ENCODE assay signal across 35 mouse cellular contexts in genomic region chr10:108655074-108655473, GRCm38 (mm10). TPM values are rescaled to one million over a fixed set of nuclear protein-coding genes. Genes with fewer than 3 reads are reported as not detected.
DNase-seq lines count a peak whose midpoint lies in the region; ATAC-seq and TF ChIP-seq lines count a peak whose summit lies in the region.
"Had no signal": no experiment of that assay in that cellular context is flagged by ENCODE, and none has a peak within 500 bp of the region (broad histone marks: within the 10 kb centered on the region; RNA-seq: fewer than 3 reads in every experiment).

No protein-coding gene starts in this region.

- no peak for TF ChIP-seq POLR2A in cortical plate, adult 2 months (IDR thresholded peaks at IDR 0.05; ENCODE audit: extremely low read depth, insufficient read depth, low read length)

- 92% methylated on average over 11 of the region's 11 CpGs for WGBS in hindbrain, embryonic 16.5 days

- no peaks in the 10 kb centered on the region for H3K36me3 ChIP-seq in hindbrain, embryonic 16.5 days (ENCODE audit: control insufficient read depth, insufficient read depth, low read length)
- H3K36me3 ChIP-seq: forebrain, embryonic 12.5 days; heart, embryonic 13.5 days; limb, embryonic 12.5 days; liver, embryonic 15.5 days; neural tube, embryonic 15.5 days had no signal

- H3K9ac ChIP-seq in hindbrain, embryonic 16.5 days (ENCODE audit: low read depth, low read length): no peak overlapping the region
- H3K9ac ChIP-seq: forebrain, embryonic 12.5 days; forebrain, postnatal 0 days; heart, embryonic 13.5 days; hindbrain, embryonic 14.5 days; limb, embryonic 12.5 days; liver, embryonic 15.5 days; lung, embryonic 14.5 days; neural tube, embryonic 15.5 days had no signal

- peak overlapping the region; percentile 73; the same call in 1 of the 2 replicates for H3K27ac ChIP-seq in cortical plate, adult 2 months (ENCODE audit: insufficient read depth, low read length)
- H3K27ac ChIP-seq in hindbrain, embryonic 16.5 days (ENCODE audit: low read depth, low read length): no peak overlapping the region
- H3K27ac ChIP-seq: forebrain, embryonic 12.5 days; heart, embryonic 13.5 days; hindbrain, embryonic 14.5 days; limb, embryonic 12.5 days; liver, embryonic 15.5 days; neural tube, embryonic 15.5 days had no signal

- TF ChIP-seq CTCF in cortical plate, adult 2 months (IDR thresholded peaks at IDR 0.05; ENCODE audit: extremely low read depth, insufficient read depth, low read length): no peak

- ATAC-seq in cerebellum, adult (ENCODE audit: insufficient number of reproducible peaks, low FRiP score, low TSS enrichment): peak; percentile 42; the same call in 1 of the 2 replicates
- no peak for ATAC-seq in hindbrain, embryonic 16.5 days
- ATAC-seq: forebrain, postnatal 0 days; inflammation-experienced regulatory T-cells, adult 6 months had no signal

- no peak overlapping the region for H3K4me2 ChIP-seq in hindbrain, embryonic 16.5 days (ENCODE audit: low read length)
- H3K4me2 ChIP-seq: forebrain, embryonic 12.5 days; heart, embryonic 13.5 days; hindbrain, embryonic 14.5 days; limb, embryonic 12.5 days; liver, embryonic 15.5 days; lung, embryonic 14.5 days; neural tube, embryonic 15.5 days had no signal

- no peak overlapping the region for H3K4me3 ChIP-seq in cortical plate, adult 2 months (ENCODE audit: insufficient read depth, low read length)
- H3K4me3 ChIP-seq in hindbrain, embryonic 16.5 days (ENCODE audit: low read length): no peak overlapping the region
- H3K4me3 ChIP-seq: erythroblast, embryonic 14.5 days; forebrain, embryonic 12.5 days; heart, embryonic 13.5 days; limb, embryonic 12.5 days; liver, embryonic 15.5 days; neural tube, embryonic 15.5 days had no signal

- no peaks in the 10 kb centered on the region for H3K9me3 ChIP-seq in hindbrain, embryonic 16.5 days (ENCODE audit: control insufficient read depth, low read length)
- H3K9me3 ChIP-seq: forebrain, embryonic 12.5 days; heart, embryonic 13.5 days; limb, embryonic 12.5 days; liver, embryonic 15.5 days; neural tube, embryonic 15.5 days had no signal

- no peak for DNase-seq in cerebellum, postnatal 4 days (ENCODE audit: low spot score in 2 of 2)
- peak; percentile 57 for DNase-seq in cerebellum, adult 11-12 months
- peak; percentile 63 for DNase-seq in cerebellum, adult 9-11 months
- DNase-seq in heart, adult 9 months (ENCODE audit: low spot score in 2 of 2): no peak
- DNase-seq: adrenal gland, adult 8-10 months; forebrain, postnatal 0 days; gastrocnemius, postnatal 10 days; heart, adult 11 months; heart, postnatal 10 days; kidney, adult 11 months; kidney, postnatal 25 days; lung, embryonic 14.5 days; lung, postnatal 14 days; midbrain, embryonic 14.5 days; right cerebral cortex, postnatal 25 days; spleen, adult 18-20 months; thymus, postnatal 14 days had no signal

- peaks cover 2% of the 10 kb centered on the region; the same call in 1 of the 2 replicates for H3K4me1 ChIP-seq in cortical plate, adult 2 months (ENCODE audit: control insufficient read depth, insufficient read depth, low read length)
- H3K4me1 ChIP-seq in hindbrain, embryonic 16.5 days (ENCODE audit: control insufficient read depth, insufficient read depth, low read depth, low read length): no peaks in the 10 kb centered on the region
- H3K4me1 ChIP-seq: forebrain, embryonic 12.5 days; limb, embryonic 12.5 days; liver, embryonic 15.5 days; neural tube, embryonic 15.5 days had no signal

- no peaks in the 10 kb centered on the region for H3K27me3 ChIP-seq in hindbrain, embryonic 16.5 days (replicated peaks; ENCODE audit: control insufficient read depth, insufficient read depth, low read length)
- H3K27me3 ChIP-seq: CH12.LX; forebrain, embryonic 12.5 days; heart, embryonic 13.5 days; limb, embryonic 12.5 days; liver, embryonic 15.5 days; neural tube, embryonic 15.5 days had no signal

RNA-seq across cellular contexts. Expression of gene Gm5136, which starts 44.9 kb away (rescaled TPM):
- 1.6 and 2.2 TPM in 2 replicates for polyA plus RNA-seq in cortical plate, adult 2 months (2012; rRNA removed)
- 0.19 and 0.29 TPM in 2 replicates for polyA plus RNA-seq in hindbrain, embryonic 16.5 days (2015; fragmentation: Nextera tagmentation; extraction: Ambion mirVana)
- polyA plus RNA-seq: C2C12; embryonic facial prominence, embryonic 14.5 days; erythroblast, embryonic 14.5 days; heart, embryonic 13.5 days; inflammation-experienced regulatory T-cells, adult 6 months; kidney, embryonic 14.5 days; limb, embryonic 12.5 days; liver, adult 2 months; liver, embryonic 15.5 days; lung, embryonic 14.5 days; stomach, embryonic 16.5 days; urinary bladder, adult 2 months had no signal

Comparison
In these comparisons a context has a peak if more than half of its experiments do, and no peak if none do; other contexts are left out.
1. DNase-seq: peak in cerebellum, adult 11-12 months (single experiment) and cerebellum, adult 9-11 months (single experiment); none in cerebellum, postnatal 4 days (0 of 2) and heart, adult 9 months (0 of 2).